Mouse (Mus musculus) liver, embryonic 14.5 days (tissue): ENCODE data around the gene Tspan1. TPM values are rescaled to one million over a fixed set of nuclear protein-coding genes. Genes with fewer than 3 reads are reported as not detected.

Experiments
- ATAC-seq: fragments of 200-750 bp; cut with Nextera tagmentation; 2 replicates; pipeline ENCODE4 v1.8.0; 2017; ENCODE audit warnings: moderate number of reproducible peaks, mild to moderate bottlenecking, moderate library complexity; ENCODE audit not compliant: insufficient read depth
- DNase-seq, 3 experiments: peaks; one replicate each; pipeline ENCODE4 v3.0.0-alpha.2; 2012 to 2013; ENCODE audit warnings: low read depth in 3 of 3, low spot score in 3 of 3
- H3K27ac ChIP-seq: fragments of 300-500 bp; sonication (generic); 2 replicates; pipeline ENCODE4 v1.5.1; 2014; ENCODE audit warnings: moderate library complexity, mild to moderate bottlenecking, control low read depth, inconsistent platforms
- H3K27me3 ChIP-seq: fragments of 300-500 bp; sonication (generic); 2 replicates; pipeline ENCODE4 v1.6.1; 2014; ENCODE audit warnings: mild to moderate bottlenecking, low read length, moderate library complexity; ENCODE audit not compliant: control insufficient read depth, insufficient read depth
- H3K36me3 ChIP-seq: fragments of 300-500 bp; sonication (generic); replicated peaks from 2 replicates; pipeline ENCODE4 v1.6.1; 2014; ENCODE audit warnings: low read depth; ENCODE audit not compliant: control insufficient read depth, insufficient read depth
- H3K4me1 ChIP-seq, 2 experiments: fragments of 200-500 bp in 1 of 2; fragments of 300-500 bp in 1 of 2; sonication (generic) in 1 of 2; replicated peaks; 2 replicates each; pipeline ENCODE4 v1.6.1; 2012 to 2014; ENCODE audit warnings: antibody characterized with exemption in 1 of 2, inconsistent platforms in 1 of 2, low read length in 1 of 2; ENCODE audit not compliant: control insufficient read depth in 2 of 2, insufficient read depth in 2 of 2
- H3K4me2 ChIP-seq: fragments of 300-500 bp; sonication (generic); 2 replicates; pipeline ENCODE4 v1.6.1; 2014; ENCODE audit warnings: low read depth, mild to moderate bottlenecking, control low read depth, moderate library complexity
- H3K4me3 ChIP-seq, 2 experiments: fragments of 200-500 bp in 1 of 2; fragments of 300-500 bp in 1 of 2; sonication (generic) in 1 of 2; 2 replicates each; pipeline ENCODE4 v1.5.1; 2012 to 2014; ENCODE audit warnings: low read depth in 2 of 2, low read length in 2 of 2, mild to moderate bottlenecking in 2 of 2, control low read depth in 1 of 2, inconsistent platforms in 1 of 2, moderate library complexity in 1 of 2; ENCODE audit not compliant: insufficient read depth in 1 of 2
- H3K9ac ChIP-seq: fragments of 300-500 bp; sonication (generic); replicated peaks from 2 replicates; pipeline ENCODE4 v1.6.1; 2014; ENCODE audit warnings: mild to moderate bottlenecking, control low read depth, moderate library complexity
- H3K9me3 ChIP-seq: fragments of 300-500 bp; sonication (generic); 2 replicates; pipeline ENCODE4 v1.6.1; 2016; ENCODE audit warnings: low read length, mixed read lengths; ENCODE audit not compliant: control insufficient read depth
- CTCF ChIP-seq: IDR thresholded peaks from 2 replicates; pipeline ENCODE4 v1.5.1; 2016; ENCODE audit warnings: antibody characterized with exemption, low read depth, control low read depth
- EP300 ChIP-seq: IDR thresholded peaks from 2 replicates; pipeline ENCODE4 v1.6.1; 2016; ENCODE audit warnings: antibody characterized with exemption, low read depth
- WGBS: fragments of 180-500 bp; shearing (Covaris S2); extraction: QIAGEN DNeasy Blood & Tissue Kit; methylation state at CpG from one replicate; pipeline ENCODE4 v1.1.7; 2014; ENCODE audit not compliant: insufficient replicate concordance; 5-methylcytosine and 5-hydroxymethylcytosine counted together
- polyA plus RNA-seq, 2 experiments: library from polyadenylated mRNA; depleted of rRNA in 1 of 2; stranded (reverse) in 1 of 2; unstranded in 1 of 2; fragments of >200 nt; fragmentation: Nextera tagmentation in 1 of 2; extraction: Ambion mirVana in 1 of 2; gene quantifications; 2 replicates each; pipeline versions ENCODE4 v1.2.1 to v1.2.3; 2012 to 2014

Gene Tspan1
- polyA plus RNA-seq, 2 experiments, result not detected

DNA sequence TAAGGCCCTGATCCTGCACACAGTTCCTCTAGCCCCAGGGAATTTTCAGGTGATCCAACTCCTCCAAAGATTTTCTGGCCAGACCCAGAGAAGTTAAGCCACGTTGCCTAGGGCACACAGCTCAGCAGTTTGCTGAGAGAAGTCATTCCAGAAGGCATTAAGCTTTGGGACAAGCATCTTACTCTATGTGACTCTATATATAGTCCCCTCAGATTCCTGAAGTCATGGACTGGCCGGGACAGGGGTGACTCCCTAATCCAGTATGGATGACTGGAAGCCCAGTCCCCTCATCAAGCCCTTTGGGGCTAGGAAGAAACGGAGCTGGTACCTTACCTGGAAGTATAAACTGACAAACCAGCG lies 16.6 kb downstream of the Tspan1 start:
- TF ChIP-seq EP300, result no peak
- TF ChIP-seq CTCF, result no peak
- peaks cover 8% of the 10 kb centered on the region; the same call in 1 of the 2 replicates for H3K36me3 ChIP-seq
- ATAC-seq (0 out of 2 replicates have a peak, but pooled peaks have one; percentile 4), DNase-seq (no peak)
- peak overlapping the region; percentile 75 for H3K4me2 ChIP-seq
- H3K4me3 ChIP-seq, result peak overlapping the region; percentile 60 to 71
- H3K27ac ChIP-seq, result no peak overlapping the region
- H3K27me3 ChIP-seq, result no peaks in the 10 kb centered on the region
- peak overlapping the region; percentile 71 for H3K9ac ChIP-seq
- 25% methylated on average over 4 of the region's 4 CpGs for whole genome bisulfite sequencing
- H3K4me1 ChIP-seq, result peaks cover 3 to 7% of the 10 kb centered on the region in 2 experiments; a peak in 3 of 4 replicates
- no peaks in the 10 kb centered on the region for H3K9me3 ChIP-seq

DNA sequence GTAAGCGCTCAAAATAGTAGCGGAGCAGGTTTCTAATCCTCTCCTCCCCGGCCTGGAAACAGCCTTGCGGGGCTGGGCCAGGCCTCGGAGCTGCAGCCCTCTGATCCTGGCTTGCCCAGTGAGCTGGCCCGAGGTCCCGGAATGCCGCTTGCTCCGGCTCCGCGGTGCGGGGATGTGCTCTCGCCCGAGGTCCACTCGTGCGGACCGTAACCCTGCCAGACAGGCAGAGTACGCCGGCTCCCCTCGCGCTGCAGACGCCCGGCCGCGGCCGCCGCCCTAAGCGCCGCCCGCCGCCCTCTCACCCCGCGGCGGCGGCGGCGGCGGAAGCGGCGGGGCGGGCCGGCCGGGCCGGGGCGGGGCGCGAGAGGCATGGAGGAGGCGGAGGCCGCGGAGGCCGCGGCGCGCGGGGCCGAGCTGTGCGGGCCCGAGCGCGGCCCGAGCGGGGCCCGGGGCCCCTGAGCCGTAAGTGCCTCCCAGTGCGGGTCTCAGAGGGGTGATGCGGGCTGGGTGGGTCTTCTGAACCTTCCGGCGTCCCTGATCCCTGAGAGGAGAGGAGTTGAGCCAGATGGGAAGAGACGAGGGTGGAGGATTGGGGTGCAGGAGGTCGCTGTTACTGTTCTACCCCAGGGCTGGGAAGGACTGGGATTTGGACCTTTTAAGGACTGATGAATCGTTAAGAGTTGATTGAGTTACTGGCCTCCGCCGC lies 17.1 kb downstream of the Tspan1 start:
- TF ChIP-seq CTCF, result no peak
- no peak for TF ChIP-seq EP300
- H3K4me3 ChIP-seq, result peak overlapping the region; percentile 60 to 71
- ATAC-seq (peak; percentile 92), DNase-seq (peak; percentile 37 to 52 (median 49))
- no peaks in the 10 kb centered on the region for H3K9me3 ChIP-seq
- H3K9ac ChIP-seq, result peak overlapping the region; percentile 71
- H3K4me1 ChIP-seq, result peaks cover 3 to 7% of the 10 kb centered on the region in 2 experiments; a peak in 3 of 4 replicates
- H3K27me3 ChIP-seq, result no peaks in the 10 kb centered on the region
- WGBS, result under 1% methylated on average over 57 of the region's 73 CpGs
- peaks cover 4% of the 10 kb centered on the region; the same call in 1 of the 2 replicates for H3K36me3 ChIP-seq
- H3K27ac ChIP-seq, result no peak overlapping the region; the same call in 1 of the 2 replicates
- H3K4me2 ChIP-seq, result peak overlapping the region; percentile 75

DNA sequence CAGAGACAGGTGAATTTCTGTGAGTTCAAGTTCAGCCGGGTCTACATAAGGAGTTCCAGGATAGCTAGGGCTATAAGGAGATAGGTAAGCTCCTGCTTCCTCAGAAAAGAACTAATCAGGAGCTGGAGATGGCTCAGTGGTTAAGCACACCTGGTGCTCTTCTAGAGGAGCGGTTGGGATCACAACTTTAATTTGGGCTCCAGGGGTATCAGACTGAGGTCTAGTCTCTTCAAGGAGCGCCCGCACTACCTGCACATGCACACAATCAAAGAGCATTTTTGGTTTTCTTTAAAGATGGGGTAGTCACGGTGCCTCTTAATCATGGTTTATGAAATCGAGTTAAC lies 17.6 kb downstream of the Tspan1 start:
- ATAC-seq, result peak; percentile 2; the same call in 1 of the 2 replicates
- no peak for DNase-seq
- Histone ChIP-seq H3K4me3 (peak overlapping the region; percentile 60 to 70), H3K27ac (no peak overlapping the region; the same call in 1 of the 2 replicates), H3K4me1 (peaks cover 3 to 7% of the 10 kb centered on the region in 2 experiments; a peak in 3 of 4 replicates), H3K9me3 (no peaks in the 10 kb centered on the region), H3K36me3 (peaks cover 4% of the 10 kb centered on the region; the same call in 1 of the 2 replicates), H3K4me2 (peak overlapping the region; percentile 75), H3K9ac (peak overlapping the region; percentile 71), H3K27me3 (peaks cover 2% of the 10 kb centered on the region; the same call in 1 of the 2 replicates)
- WGBS, result 35% methylated on average over 6 of the region's 6 CpGs
- TF ChIP-seq CTCF, result no peak
- TF ChIP-seq EP300, result no peak

DNA sequence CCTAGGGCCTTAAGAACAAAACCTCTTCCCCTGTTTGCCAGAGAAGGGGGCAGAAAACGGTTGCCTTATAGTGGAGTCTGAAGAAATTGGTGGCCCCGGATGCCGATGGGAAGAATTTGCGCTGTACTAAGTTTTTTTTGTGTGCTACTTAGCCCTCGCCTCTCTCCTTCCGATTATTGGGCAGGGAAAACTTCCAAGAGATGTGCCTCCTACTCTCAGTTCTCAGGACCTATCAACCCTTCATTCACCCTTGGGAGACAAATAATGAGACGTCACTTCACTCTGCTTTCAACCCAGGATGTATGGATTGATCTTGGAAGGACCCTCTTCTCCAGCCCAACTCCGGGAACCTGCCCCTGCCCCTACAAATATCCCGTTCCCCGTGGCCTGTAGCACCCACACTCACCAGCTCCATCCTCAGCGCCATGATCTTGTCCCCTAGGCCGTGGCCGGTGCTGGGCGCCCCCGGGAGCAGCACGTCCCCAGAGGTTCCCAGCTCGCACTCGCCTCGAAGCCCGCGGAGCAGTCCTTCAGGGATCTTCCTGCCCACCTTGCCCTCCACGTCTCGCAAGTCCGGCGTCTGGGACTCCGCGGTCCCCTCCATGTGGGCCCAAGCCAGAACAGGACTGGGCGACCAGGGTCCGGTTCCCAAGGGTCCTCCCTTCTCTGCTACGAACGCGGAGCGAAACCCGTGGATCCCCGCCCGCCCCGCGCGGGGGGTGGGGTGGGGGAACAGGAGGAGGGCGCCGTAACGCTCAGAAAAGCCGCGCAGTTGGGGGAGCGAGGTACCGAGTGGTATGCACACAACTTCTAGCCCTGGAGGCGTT lies 23.3 kb downstream of the Tspan1 start:
- WGBS, result 2% methylated on average over 47 of the region's 47 CpGs
- H3K27me3 ChIP-seq, result peaks cover 23% of the 10 kb centered on the region

More for the DNA sequence above, 23.3 kb downstream of the Tspan1 start:
- no peak for DNase-seq
- H3K9ac ChIP-seq, result no peak overlapping the region
- no peaks in the 10 kb centered on the region for H3K4me1 ChIP-seq
- TF ChIP-seq CTCF (no peak), EP300 (no peak)
- no peak for ATAC-seq
- H3K4me3 ChIP-seq, result peak overlapping the region; percentile 45 to 51
- no peaks in the 10 kb centered on the region for H3K36me3 ChIP-seq
- H3K9me3 ChIP-seq, result no peaks in the 10 kb centered on the region
- H3K4me2 ChIP-seq, result peak overlapping the region; percentile 52
- no peak overlapping the region for H3K27ac ChIP-seq
